Mouse (Mus musculus) brain, embryonic 14.5 days (tissue): ENCODE results near the gene Ccdc187.

Experiments
- CTCF ChIP-seq: fragments of 200-500 bp; IDR thresholded peaks from 2 replicates; pipeline ENCODE4 v1.5.1; 2012; ENCODE audit warnings: inconsistent platforms, mild to moderate bottlenecking, moderate library complexity, borderline replicate concordance; ENCODE audit not compliant: insufficient read depth, insufficient read length; ENCODE audit errors: extremely low read depth
- POLR2A ChIP-seq: fragments of 200-500 bp; IDR thresholded peaks from 2 replicates; pipeline ENCODE4 v1.6.1; 2012; ENCODE audit warnings: mild to moderate bottlenecking, inconsistent platforms, borderline replicate concordance; ENCODE audit not compliant: poor library complexity, insufficient read depth, insufficient read length, severe bottlenecking; ENCODE audit errors: extremely low read depth

DNA sequence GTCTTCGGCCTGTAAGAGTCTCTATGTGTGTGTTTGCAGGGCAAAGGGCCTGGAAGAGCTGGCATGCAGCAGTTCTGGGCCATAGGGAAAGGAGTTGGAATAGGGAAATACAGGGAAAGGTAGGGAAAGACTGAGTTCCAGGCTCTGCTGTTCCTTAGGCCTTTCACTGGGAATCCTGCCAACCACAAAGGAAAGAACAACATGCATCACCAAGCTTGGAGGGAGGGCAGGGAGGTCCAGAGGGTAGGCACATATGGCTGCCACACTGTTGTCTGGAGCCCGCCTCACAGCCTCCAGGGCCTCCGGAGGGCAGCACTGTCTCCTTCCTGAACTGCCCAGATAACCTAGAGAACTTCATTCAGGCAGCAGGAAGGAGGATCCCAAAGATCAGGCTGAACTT, 70.4 kb downstream of the Ccdc187 start:
- no peak for TF ChIP-seq CTCF
- TF ChIP-seq POLR2A, result no peak
